19 mouse cellular contexts compared by ENCODE assay signal in genomic region chr11:77532202-77532846, GRCm38 (mm10). TPM values are rescaled to one million over a fixed set of nuclear protein-coding genes. Genes with fewer than 3 reads are reported as not detected.
"Had no signal": no experiment of that assay in that cellular context is flagged by ENCODE, and none has a peak within 500 bp of the region (broad histone marks: within the 10 kb centered on the region; RNA-seq: fewer than 3 reads in every experiment).

No protein-coding gene starts in this region.

- H3K4me1 ChIP-seq: lung, embryonic 15.5 days; megakaryocyte, embryonic 14.5 days; midbrain, embryonic 13.5 days; neural tube, embryonic 12.5 days had no signal

- H3K4me3 ChIP-seq: lung, embryonic 15.5 days; megakaryocyte, embryonic 14.5 days; midbrain, embryonic 13.5 days; neural tube, embryonic 12.5 days had no signal

- H3K27ac ChIP-seq: lung, embryonic 15.5 days; macrophage; midbrain, embryonic 13.5 days; neural tube, embryonic 12.5 days had no signal

- H3K4me2 ChIP-seq: lung, embryonic 15.5 days; midbrain, embryonic 11.5 days; midbrain, embryonic 13.5 days; neural tube, embryonic 12.5 days had no signal

- H3K9me3 ChIP-seq: lung, embryonic 15.5 days; megakaryocyte, embryonic 14.5 days; midbrain, embryonic 13.5 days; neural tube, embryonic 12.5 days had no signal

- H3K27me3 ChIP-seq: lung, embryonic 15.5 days; megakaryocyte, embryonic 14.5 days; midbrain, embryonic 13.5 days; neural tube, embryonic 12.5 days had no signal

- ATAC-seq: liver, postnatal 0 days; lung, postnatal 0 days; midbrain, embryonic 13.5 days had no signal

- DNase-seq: liver, postnatal 0 days; lung, adult 2 months; lung, postnatal 14 days; lung, postnatal 36 days; right cerebral cortex, postnatal 14 days; thymus, adult 18-20 months; thymus, postnatal 14 days; thymus, postnatal 36 days had no signal

- H3K9ac ChIP-seq: liver, postnatal 0 days; lung, embryonic 15.5 days; midbrain, embryonic 13.5 days; neural tube, embryonic 12.5 days had no signal

RNA-seq across cellular contexts. Expression of gene Gm10392, which starts 13.3 kb away (rescaled TPM):
- polyA plus RNA-seq: macrophage; midbrain, postnatal 0 days; neural tube, embryonic 14.5 days; stomach, embryonic 14.5 days; stomach, embryonic 16.5 days had no signal
